Mouse (Mus musculus) liver, adult 2 months (tissue): ENCODE measurements around the gene Kcnj8. TPM values are rescaled to one million over a fixed set of nuclear protein-coding genes. Genes with fewer than 3 reads are reported as not detected.

Source experiments
- DNase-seq: peaks from one replicate; pipeline ENCODE4 v3.0.0-alpha.2; 2011; ENCODE audit warnings: low read depth, low spot score; ENCODE audit errors: extremely low read depth
- H3K27ac ChIP-seq: fragments of 200-500 bp; replicated peaks from 2 replicates; pipeline ENCODE4 v1.5.1; 2012; ENCODE audit warnings: low read depth, mild to moderate bottlenecking, control low read depth, inconsistent platforms, low read length; ENCODE audit not compliant: insufficient read depth
- H3K27me3 ChIP-seq: fragments of 200-500 bp; 2 replicates; pipeline ENCODE4 v1.6.1; 2012; ENCODE audit warnings: mild to moderate bottlenecking, moderate library complexity, low read length, inconsistent platforms; ENCODE audit not compliant: control insufficient read depth, insufficient read depth
- H3K36me3 ChIP-seq: fragments of 200-500 bp; 2 replicates; pipeline ENCODE4 v1.6.1; 2012; ENCODE audit warnings: low read length, inconsistent platforms; ENCODE audit not compliant: control insufficient read depth, insufficient read depth
- H3K4me1 ChIP-seq: fragments of 200-500 bp; 2 replicates; pipeline ENCODE4 v1.6.1; 2011; ENCODE audit warnings: low read length; ENCODE audit not compliant: control insufficient read depth, insufficient read depth
- H3K4me3 ChIP-seq: fragments of 200-500 bp; 2 replicates; pipeline ENCODE4 v1.5.1; 2011; ENCODE audit warnings: low read depth, mild to moderate bottlenecking, control low read depth, low read length, moderate library complexity; ENCODE audit not compliant: insufficient read depth
- H3K79me2 ChIP-seq: fragments of 200-500 bp; 2 replicates; pipeline ENCODE4 v1.6.1; 2012; ENCODE audit warnings: inconsistent platforms, mild to moderate bottlenecking, low read length, moderate library complexity; ENCODE audit not compliant: control insufficient read depth, insufficient read depth
- H3K9ac ChIP-seq: fragments of 200-500 bp; 2 replicates; pipeline ENCODE4 v1.6.1; 2012; ENCODE audit warnings: low read depth, mild to moderate bottlenecking, control low read depth, inconsistent platforms, low read length
- CTCF ChIP-seq: fragments of 200-500 bp; IDR thresholded peaks from 2 replicates; pipeline ENCODE4 v1.5.1; 2011; ENCODE audit warnings: low read depth, low read length, control low read depth
- POLR2A ChIP-seq: fragments of 200-500 bp; IDR thresholded peaks from 2 replicates; pipeline ENCODE4 v1.6.1; 2011; ENCODE audit warnings: low read length, control low read depth; ENCODE audit not compliant: insufficient read depth; ENCODE audit errors: extremely low read depth
- WGBS: fragments of 180-500 bp; shearing (Covaris S2); methylation state at CpG from one replicate; pipeline ENCODE4 v1.1.7; 2018; 5-methylcytosine and 5-hydroxymethylcytosine counted together
- polyA plus RNA-seq: library from polyadenylated mRNA; depleted of rRNA; stranded (reverse); fragments of >200 nt; gene quantifications from 2 replicates; pipeline ENCODE4 v1.2.3, GENCODE M21; 2012
- total RNA-seq: library from RNA; depleted of rRNA; stranded (reverse); fragments of >200 nt; gene quantifications from 2 replicates; pipeline ENCODE4 v1.2.3, GENCODE M21; 2014

Kcnj8 gene
- total and polyA plus RNA-seq, 2 experiments = 3.0 to 4.2 TPM

DNA sequence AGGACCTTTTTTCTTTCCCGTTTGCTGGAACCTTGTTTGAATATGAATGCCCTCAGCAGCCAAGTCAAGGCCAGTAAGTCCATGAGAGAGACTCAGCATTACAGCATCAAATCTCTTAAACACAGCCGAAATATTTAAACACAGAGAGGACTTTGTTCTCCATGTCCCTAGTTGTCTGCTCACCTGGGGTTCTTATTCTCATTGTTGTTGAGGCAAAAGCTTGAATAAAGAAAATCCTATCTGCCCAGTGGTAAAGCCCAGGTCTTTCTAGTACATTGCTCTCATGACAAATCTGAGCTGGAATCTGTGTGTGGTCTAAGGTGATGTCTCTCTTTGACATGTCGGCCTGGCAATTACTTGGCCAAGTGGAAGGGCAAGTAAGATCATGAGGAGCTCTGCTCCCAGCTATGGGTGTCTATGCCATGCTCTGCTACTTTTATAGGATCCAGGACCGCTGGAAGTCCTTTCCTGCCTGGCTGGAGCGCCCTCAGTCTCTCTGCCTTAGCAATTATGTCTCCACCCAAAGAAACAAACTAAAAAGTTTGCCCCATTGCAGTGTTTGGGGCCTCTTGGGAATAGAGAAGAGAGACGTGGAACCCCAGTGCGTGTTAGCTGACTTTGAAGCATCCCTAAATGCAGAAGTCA lies 2.6 kb downstream of the Kcnj8 start:
- WGBS = 65% methylated on average over 7 of the region's 7 CpGs
- no peak overlapping the region for H3K9ac ChIP-seq

DNA sequence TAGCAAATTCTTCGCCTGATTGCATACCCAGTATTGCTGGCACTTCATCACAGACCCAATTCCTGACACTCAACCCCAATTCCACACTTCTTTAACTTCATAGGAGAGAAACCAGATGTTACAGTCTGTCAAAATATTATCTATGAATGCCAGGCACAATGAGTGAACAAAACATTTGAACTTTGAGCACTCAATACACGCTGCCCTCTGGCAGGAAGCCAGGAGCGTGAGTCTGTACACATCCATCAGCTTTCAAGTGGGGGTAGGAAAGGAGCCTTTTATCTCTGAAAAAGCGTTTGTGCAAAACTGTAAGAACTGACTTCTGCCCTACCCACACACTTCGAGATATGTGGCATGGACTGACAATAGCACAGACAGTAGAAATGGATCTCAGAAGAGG lies 4.0 kb downstream of the Kcnj8 start:
- 7% methylated on average over 5 of the region's 5 CpGs for WGBS
- Histone ChIP-seq H3K36me3 (no peaks in the 10 kb centered on the region), H3K4me3 (no peak overlapping the region), H3K4me1 (peaks cover 6% of the 10 kb centered on the region), H3K27me3 (0 out of 2 replicates have a peak, but pooled peaks cover 2% of the 10 kb centered on the region), H3K79me2 (no peaks in the 10 kb centered on the region), H3K27ac (no peak overlapping the region; the same call in 1 of the 2 replicates), H3K9ac (no peak overlapping the region)
- TF ChIP-seq CTCF (no peak), POLR2A (no peak)
- DNase-seq = peak; percentile 86

More for the DNA sequence above, 2.6 kb downstream of the Kcnj8 start:
- H3K36me3 ChIP-seq = no peaks in the 10 kb centered on the region
- no peak overlapping the region for H3K4me3 ChIP-seq
- TF ChIP-seq POLR2A (no peak), CTCF (no peak)
- H3K27ac ChIP-seq = no peak overlapping the region
- no peaks in the 10 kb centered on the region for H3K79me2 ChIP-seq
- H3K4me1 ChIP-seq = peaks cover 6% of the 10 kb centered on the region
- H3K27me3 ChIP-seq = 0 out of 2 replicates have a peak, but pooled peaks cover 2% of the 10 kb centered on the region
- DNase-seq = peak; percentile 28

DNA sequence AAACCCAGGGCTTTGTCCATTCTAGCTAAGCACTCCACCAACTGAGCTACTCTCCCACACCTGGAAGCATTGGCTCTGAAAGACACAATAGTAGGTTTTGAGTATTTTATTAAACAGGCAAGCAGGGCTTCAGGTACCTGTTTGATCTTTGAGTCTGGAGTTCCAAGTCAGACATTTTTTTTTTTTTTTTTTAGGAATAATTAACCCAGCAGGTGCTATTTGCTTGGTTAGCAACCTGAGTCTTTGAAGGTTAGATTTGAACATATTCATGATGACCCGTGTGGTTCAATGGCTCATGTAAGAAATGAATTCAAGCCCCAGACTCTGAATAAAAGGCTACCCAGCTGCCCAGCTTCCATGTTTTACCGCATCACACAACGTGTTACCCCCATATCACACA lies 6.7 kb downstream of the Kcnj8 start:
- Histone ChIP-seq H3K36me3 (no peaks in the 10 kb centered on the region), H3K4me1 (peaks cover 6% of the 10 kb centered on the region), H3K79me2 (no peaks in the 10 kb centered on the region), H3K9ac (no peak overlapping the region), H3K27me3 (no peaks in the 10 kb centered on the region), H3K4me3 (no peak overlapping the region), H3K27ac (no peak overlapping the region)
- 78% methylated on average over 3 of the region's 3 CpGs for WGBS
- peak; percentile 50 for DNase-seq
- TF ChIP-seq POLR2A (no peak), CTCF (no peak)

DNA sequence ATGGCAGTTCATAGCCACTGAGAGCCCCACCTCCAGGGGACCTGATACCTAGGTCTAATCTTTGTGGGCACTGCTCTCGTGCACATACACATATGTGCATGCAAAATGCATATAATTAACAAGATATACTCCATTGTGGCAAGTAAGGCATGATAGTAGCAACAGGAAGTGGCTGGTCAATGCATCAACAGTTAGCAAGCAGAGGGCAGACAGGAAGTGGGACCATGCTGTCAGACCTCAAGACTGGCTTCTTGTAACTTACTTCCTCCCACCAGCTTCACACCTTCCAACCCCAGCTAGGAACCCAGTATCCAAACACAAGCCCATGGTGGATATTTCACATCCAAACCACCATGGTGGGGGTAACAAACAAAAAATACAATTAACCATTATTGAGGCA lies 10.3 kb downstream of the Kcnj8 start:
- Histone ChIP-seq H3K9ac (no peak overlapping the region), H3K4me3 (no peak overlapping the region), H3K36me3 (no peaks in the 10 kb centered on the region), H3K27ac (no peak overlapping the region), H3K27me3 (no peaks in the 10 kb centered on the region), H3K79me2 (no peaks in the 10 kb centered on the region), H3K4me1 (0 out of 2 replicates have a peak, but pooled peaks cover 1% of the 10 kb centered on the region)
- no peak for DNase-seq
- WGBS = 85% methylated on average over 1 of the region's 1 CpGs
- no peak for TF ChIP-seq CTCF
- TF ChIP-seq POLR2A = no peak

DNA sequence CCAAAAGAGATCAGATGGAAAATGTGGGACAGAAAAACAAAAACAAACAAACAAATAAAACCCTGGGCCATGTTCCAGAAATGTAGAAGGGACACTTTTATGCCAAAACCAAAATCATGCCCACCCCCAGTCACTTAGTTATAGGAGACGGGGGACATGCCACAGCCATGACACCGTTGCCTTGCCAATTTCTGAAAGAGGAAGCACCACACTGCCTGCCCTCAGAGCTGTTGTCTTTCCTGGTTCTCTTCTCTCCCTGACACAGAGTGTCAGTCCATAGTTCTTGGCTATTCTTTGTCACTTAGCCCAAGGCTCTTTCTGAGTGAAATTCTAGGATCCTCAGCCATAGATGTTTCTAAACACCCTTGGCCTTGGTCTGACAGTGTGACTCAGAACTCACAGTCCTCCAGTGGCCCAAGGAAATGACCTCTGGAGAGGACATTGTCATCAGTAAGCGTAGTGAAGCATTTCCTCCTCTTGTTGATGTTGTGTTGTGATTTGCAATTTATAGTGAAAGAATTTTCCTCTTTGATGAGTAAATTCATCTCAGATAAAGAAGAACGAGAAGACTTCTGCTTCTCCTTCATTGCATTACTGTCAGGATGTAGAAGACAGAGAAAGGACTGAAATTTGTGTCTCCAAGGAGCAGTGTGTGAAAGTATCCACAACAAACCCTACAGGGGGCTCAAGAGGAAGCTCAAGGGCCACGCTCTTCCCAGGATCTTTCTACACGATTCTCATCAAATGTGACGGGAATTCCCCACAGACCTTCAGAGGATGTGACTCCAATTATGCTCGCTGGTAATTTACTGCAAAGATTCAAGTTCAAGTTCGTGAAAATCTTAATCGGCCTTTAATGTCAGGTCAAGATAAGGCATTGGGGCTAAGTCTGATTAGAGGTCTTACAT lies 12.4 kb downstream of the Kcnj8 start:
- DNase-seq = no peak
- Histone ChIP-seq H3K4me1 (no peaks in the 10 kb centered on the region), H3K27ac (no peak overlapping the region), H3K79me2 (no peaks in the 10 kb centered on the region), H3K27me3 (no peaks in the 10 kb centered on the region), H3K9ac (no peak overlapping the region), H3K36me3 (no peaks in the 10 kb centered on the region), H3K4me3 (no peak overlapping the region)
- WGBS = 80% methylated on average over 10 of the region's 10 CpGs
- TF ChIP-seq POLR2A = no peak
- TF ChIP-seq CTCF = no peak

DNA sequence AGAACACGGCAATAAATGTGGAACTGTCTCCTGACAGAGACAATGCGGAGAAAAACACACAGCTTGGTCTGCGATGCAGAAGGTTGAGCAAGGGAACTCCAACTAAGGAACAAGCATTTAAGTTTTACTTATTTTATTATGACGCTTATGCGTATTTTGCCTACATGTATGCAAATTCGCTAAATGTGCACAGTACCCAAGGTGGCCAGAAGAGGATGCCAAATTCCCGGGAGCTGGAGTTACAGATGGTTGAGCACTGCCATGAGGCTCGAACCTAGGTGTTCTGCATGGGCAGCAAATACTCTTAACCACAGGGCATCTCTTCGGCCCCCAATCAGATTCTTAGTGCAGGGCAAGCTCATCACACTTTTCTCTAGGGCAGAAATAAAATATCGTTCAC lies 13.3 kb downstream of the Kcnj8 start:
- H3K4me1 ChIP-seq = no peaks in the 10 kb centered on the region
- no peaks in the 10 kb centered on the region for H3K36me3 ChIP-seq
- no peaks in the 10 kb centered on the region for H3K27me3 ChIP-seq
- no peak for DNase-seq
- TF ChIP-seq CTCF (peak; percentile 58), POLR2A (no peak)
- no peak overlapping the region for H3K27ac ChIP-seq
- H3K9ac ChIP-seq = no peak overlapping the region
- H3K4me3 ChIP-seq = no peak overlapping the region
- 85% methylated on average over 10 of the region's 10 CpGs for WGBS
- no peaks in the 10 kb centered on the region for H3K79me2 ChIP-seq
